Mouse (Mus musculus): ENCODE results near the gene Tm4sf4. TPM values are rescaled to one million over a fixed set of nuclear protein-coding genes. Genes with fewer than 3 reads are reported as not detected.
A peak's percentile ranks its signal among the peaks of the same experiment; 100 is the strongest.

Tm4sf4 gene
- 96.1 and 98.8 TPM in 2 replicates for polyA plus RNA-seq (2015; fragmentation: Nextera tagmentation; extraction: Ambion mirVana)

DNA sequence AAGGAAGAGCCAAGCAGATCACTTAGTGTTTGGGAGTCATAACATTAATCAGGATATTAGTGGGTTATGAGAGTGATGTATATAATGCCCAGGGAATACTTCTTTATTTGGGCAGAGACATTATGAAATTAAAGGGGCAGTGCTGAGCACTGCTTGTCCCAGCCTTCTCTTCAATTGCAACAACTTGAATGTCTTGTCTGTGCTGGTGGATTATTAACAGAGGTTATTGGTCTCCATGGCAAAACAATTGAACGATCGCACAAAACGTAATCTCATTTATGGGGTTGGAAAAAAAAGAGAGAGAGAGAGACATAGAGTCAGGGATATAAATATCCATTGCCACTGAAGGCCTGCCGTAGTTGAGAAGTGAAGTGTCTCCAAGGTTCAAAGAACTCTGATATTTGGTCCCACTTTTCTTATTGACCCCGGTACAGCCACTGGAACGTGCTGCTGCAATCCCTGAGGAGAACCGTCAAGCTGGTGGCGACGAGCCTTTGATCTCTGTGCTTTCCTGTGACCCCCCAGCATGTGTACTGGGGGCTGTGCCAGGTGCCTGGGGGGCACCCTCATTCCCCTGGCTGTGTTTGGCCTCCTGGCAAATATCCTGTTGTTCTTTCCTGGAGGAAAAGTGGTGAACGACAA, at the start of gene Tm4sf4:
Tm4sf4 (plus strand) TSS at position 226 of the 642 bp plus-strand sequence.
- H3K27ac ChIP-seq (ENCODE audit: low read length): peak within 1 kb of the TSS; percentile 31; the same call in 1 of the 2 replicates
- peak within 1 kb of the TSS; percentile 15; the same call in 1 of the 2 replicates for H3K4me2 ChIP-seq (ENCODE audit: low read depth, low read length)
- H3K27me3 ChIP-seq (ENCODE audit: control insufficient read depth, insufficient read depth, low read depth, low read length): no peaks in the 10 kb centered on the region
- 71% methylated on average over 10 of the region's 10 CpGs for WGBS (ENCODE audit: insufficient replicate concordance)
- H3K9ac ChIP-seq (ENCODE audit: low read depth, low read length): peak within 1 kb of the TSS; percentile 0; the same call in 1 of the 2 replicates
- no peaks in the 10 kb centered on the region for H3K9me3 ChIP-seq (replicated peaks; ENCODE audit: control insufficient read depth, low read length)
- ATAC-seq (ENCODE audit: low read depth): peak; percentile 59
- no peaks in the 10 kb centered on the region for H3K36me3 ChIP-seq (ENCODE audit: control insufficient read depth, insufficient read depth)
- H3K4me1 ChIP-seq (ENCODE audit: control insufficient read depth, low read depth, low read length): no peaks in the 10 kb centered on the region
- H3K4me3 ChIP-seq (ENCODE audit: low read depth, low read length): peak within 1 kb of the TSS; percentile 35

DNA sequence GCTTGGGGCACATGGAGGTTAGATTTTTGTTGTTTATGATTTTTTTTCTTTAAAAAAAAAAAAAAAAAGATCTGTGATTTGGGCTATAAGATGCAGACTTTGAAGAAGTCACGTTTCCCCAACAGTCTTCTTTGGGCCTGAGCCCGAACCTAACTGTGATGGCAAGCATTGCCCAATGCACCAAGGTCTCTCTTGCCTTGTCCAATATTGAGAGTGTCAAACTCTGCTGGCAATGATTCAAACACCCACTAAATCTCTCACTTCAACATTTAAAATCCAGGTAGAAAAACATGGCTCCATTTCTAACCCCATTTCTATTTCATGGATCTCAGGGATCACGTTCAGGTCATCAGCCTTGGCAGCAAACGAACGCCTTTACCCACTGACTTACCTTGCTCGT, 38.7 kb upstream of the Tm4sf4 start:
- no peak for ATAC-seq (ENCODE audit: low read depth)
- WGBS (ENCODE audit: insufficient replicate concordance): 54% methylated on average over 6 of the region's 6 CpGs
- H3K27ac ChIP-seq (ENCODE audit: low read length): no peak overlapping the region
- peak overlapping the region; percentile 27 for H3K4me2 ChIP-seq (ENCODE audit: low read depth, low read length)
- H3K9me3 ChIP-seq (replicated peaks; ENCODE audit: control insufficient read depth, low read length): no peaks in the 10 kb centered on the region
- no peaks in the 10 kb centered on the region for H3K4me1 ChIP-seq (ENCODE audit: control insufficient read depth, low read depth, low read length)
- no peaks in the 10 kb centered on the region for H3K27me3 ChIP-seq (ENCODE audit: control insufficient read depth, insufficient read depth, low read depth, low read length)
- no peaks in the 10 kb centered on the region for H3K36me3 ChIP-seq (ENCODE audit: control insufficient read depth, insufficient read depth)
- no peak overlapping the region for H3K9ac ChIP-seq (ENCODE audit: low read depth, low read length)
- H3K4me3 ChIP-seq (ENCODE audit: low read depth, low read length): no peak overlapping the region

DNA sequence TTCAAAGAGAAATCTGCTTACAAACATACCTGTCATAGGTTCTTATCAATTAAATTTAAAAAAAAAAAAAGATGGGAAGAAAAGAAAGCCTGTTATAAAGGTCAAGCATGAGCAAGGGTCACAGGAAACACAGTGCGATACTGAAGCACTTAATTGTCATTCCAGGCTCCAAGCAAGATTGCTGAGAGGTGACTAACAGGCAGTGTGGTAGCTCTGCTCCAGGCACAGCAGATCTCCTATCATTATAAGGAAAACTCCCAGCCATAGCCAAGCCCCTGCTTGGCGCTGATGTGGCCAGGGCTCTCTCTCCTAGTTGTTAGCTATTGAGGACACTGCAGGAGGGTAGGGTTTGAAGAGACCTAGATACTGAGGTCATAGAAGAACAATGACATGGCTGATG, 38.2 kb upstream of the Tm4sf4 start:
- peak overlapping the region; percentile 59 for H3K27ac ChIP-seq (ENCODE audit: low read length)
- no peak overlapping the region for H3K9ac ChIP-seq (ENCODE audit: low read depth, low read length)
- no peaks in the 10 kb centered on the region for H3K36me3 ChIP-seq (ENCODE audit: control insufficient read depth, insufficient read depth)
- H3K9me3 ChIP-seq (replicated peaks; ENCODE audit: control insufficient read depth, low read length): no peaks in the 10 kb centered on the region
- peak overlapping the region; percentile 10; the same call in 1 of the 2 replicates for H3K4me2 ChIP-seq (ENCODE audit: low read depth, low read length)
- peak overlapping the region; percentile 33 for H3K4me3 ChIP-seq (ENCODE audit: low read depth, low read length)
- H3K4me1 ChIP-seq (ENCODE audit: control insufficient read depth, low read depth, low read length): no peaks in the 10 kb centered on the region
- no peaks in the 10 kb centered on the region for H3K27me3 ChIP-seq (ENCODE audit: control insufficient read depth, insufficient read depth, low read depth, low read length)
- 52% methylated on average over 2 of the region's 2 CpGs for WGBS (ENCODE audit: insufficient replicate concordance)
- no peak for ATAC-seq (ENCODE audit: low read depth)

- 30% methylated on average over 2 of the region's 2 CpGs for WGBS (ENCODE audit: insufficient replicate concordance)
- H3K4me1 ChIP-seq (ENCODE audit: control insufficient read depth, low read depth, low read length): no peaks in the 10 kb centered on the region
- peak overlapping the region; percentile 33 for H3K4me3 ChIP-seq (ENCODE audit: low read depth, low read length)
- H3K9me3 ChIP-seq (replicated peaks; ENCODE audit: control insufficient read depth, low read length): no peaks in the 10 kb centered on the region
- H3K27ac ChIP-seq (ENCODE audit: low read length): peak overlapping the region; percentile 59
- peak overlapping the region; percentile 10; the same call in 1 of the 2 replicates for H3K4me2 ChIP-seq (ENCODE audit: low read depth, low read length)
- no peaks in the 10 kb centered on the region for H3K27me3 ChIP-seq (ENCODE audit: control insufficient read depth, insufficient read depth, low read depth, low read length)
- H3K9ac ChIP-seq (ENCODE audit: low read depth, low read length): no peak overlapping the region
- no peaks in the 10 kb centered on the region for H3K36me3 ChIP-seq (ENCODE audit: control insufficient read depth, insufficient read depth)
- ATAC-seq (ENCODE audit: low read depth): 0 out of 2 replicates have a peak, but pooled peaks have one; percentile 24
Measured at GRCm38 (mm10) chr3:57387593-57387992, 37.5 kb upstream of the Tm4sf4 start.

GRCm38 (mm10) chr3:57411535-57411934, 13.6 kb upstream of the Tm4sf4 start:
- no peaks in the 10 kb centered on the region for H3K9me3 ChIP-seq (replicated peaks; ENCODE audit: control insufficient read depth, low read length)
- no peak for ATAC-seq (ENCODE audit: low read depth)
- H3K4me3 ChIP-seq (ENCODE audit: low read depth, low read length): no peak overlapping the region
- H3K36me3 ChIP-seq (ENCODE audit: control insufficient read depth, insufficient read depth): no peaks in the 10 kb centered on the region
- H3K4me2 ChIP-seq (ENCODE audit: low read depth, low read length): no peak overlapping the region
- no peaks in the 10 kb centered on the region for H3K27me3 ChIP-seq (ENCODE audit: control insufficient read depth, insufficient read depth, low read depth, low read length)
- no peak overlapping the region for H3K9ac ChIP-seq (ENCODE audit: low read depth, low read length)
- H3K4me1 ChIP-seq (ENCODE audit: control insufficient read depth, low read depth, low read length): no peaks in the 10 kb centered on the region
- WGBS (ENCODE audit: insufficient replicate concordance): 50% methylated on average over 4 of the region's 4 CpGs
- H3K27ac ChIP-seq (ENCODE audit: low read length): no peak overlapping the region

DNA sequence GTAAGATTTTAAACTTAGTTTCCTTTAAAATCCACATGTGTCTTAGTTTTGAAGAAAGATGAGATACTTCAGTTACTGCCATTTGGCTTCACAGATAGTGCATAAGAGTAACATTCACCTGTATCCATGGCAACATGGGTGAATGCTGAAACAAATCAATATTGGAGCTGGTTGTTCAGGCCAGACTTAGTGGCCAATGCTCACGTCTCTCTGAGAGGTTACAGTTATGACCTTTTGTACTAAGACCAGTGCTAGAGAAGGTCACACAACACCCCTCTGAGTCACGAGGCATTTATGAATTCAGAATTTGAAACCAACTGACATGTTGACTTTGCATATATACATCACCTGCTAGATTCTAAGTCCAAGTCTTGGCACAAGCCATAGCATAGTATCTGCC, 4.9 kb upstream of the Tm4sf4 start:
- peak; percentile 82 for ATAC-seq (ENCODE audit: low read depth)
- no peak overlapping the region for H3K9ac ChIP-seq (ENCODE audit: low read depth, low read length)
- H3K9me3 ChIP-seq (replicated peaks; ENCODE audit: control insufficient read depth, low read length): no peaks in the 10 kb centered on the region
- H3K27ac ChIP-seq (ENCODE audit: low read length): no peak overlapping the region
- H3K4me2 ChIP-seq (ENCODE audit: low read depth, low read length): no peak overlapping the region
- no peaks in the 10 kb centered on the region for H3K36me3 ChIP-seq (ENCODE audit: control insufficient read depth, insufficient read depth)
- no peaks in the 10 kb centered on the region for H3K27me3 ChIP-seq (ENCODE audit: control insufficient read depth, insufficient read depth, low read depth, low read length)
- no peaks in the 10 kb centered on the region for H3K4me1 ChIP-seq (ENCODE audit: control insufficient read depth, low read depth, low read length)
- whole genome bisulfite sequencing (ENCODE audit: insufficient replicate concordance): 33% methylated on average over 2 of the region's 2 CpGs
- no peak overlapping the region for H3K4me3 ChIP-seq (ENCODE audit: low read depth, low read length)

DNA sequence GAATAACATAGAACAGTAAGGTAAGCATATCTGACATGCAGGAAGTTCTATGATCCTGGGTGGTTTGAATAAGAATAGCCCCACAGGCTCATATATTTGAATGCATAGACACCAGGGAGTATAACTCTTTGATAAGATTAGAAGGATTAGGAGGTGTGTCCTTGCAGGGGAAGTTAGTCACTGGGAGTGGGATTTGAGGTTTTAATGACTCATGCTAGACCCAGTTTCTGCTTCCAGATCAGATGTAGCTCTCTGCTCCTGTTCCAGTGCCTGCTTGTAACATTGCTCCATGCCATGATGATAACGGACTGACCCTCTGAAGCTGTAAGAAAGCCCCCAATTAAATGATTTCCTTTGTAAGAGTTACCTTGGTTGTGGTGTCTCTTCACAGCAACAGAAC, 4.5 kb upstream of the Tm4sf4 start:
- Histone ChIP-seq H3K9ac (ENCODE audit: low read depth, low read length) (no peak overlapping the region), H3K4me3 (ENCODE audit: low read depth, low read length) (no peak overlapping the region), H3K9me3 (replicated peaks; ENCODE audit: control insufficient read depth, low read length) (no peaks in the 10 kb centered on the region), H3K27me3 (ENCODE audit: control insufficient read depth, insufficient read depth, low read depth, low read length) (no peaks in the 10 kb centered on the region), H3K4me1 (ENCODE audit: control insufficient read depth, low read depth, low read length) (no peaks in the 10 kb centered on the region), H3K36me3 (ENCODE audit: control insufficient read depth, insufficient read depth) (no peaks in the 10 kb centered on the region), H3K4me2 (ENCODE audit: low read depth, low read length) (no peak overlapping the region), H3K27ac (ENCODE audit: low read length) (no peak overlapping the region)
- no peak for ATAC-seq (ENCODE audit: low read depth)
- 58% methylated on average over 1 of the region's 1 CpGs for WGBS (ENCODE audit: insufficient replicate concordance)

DNA sequence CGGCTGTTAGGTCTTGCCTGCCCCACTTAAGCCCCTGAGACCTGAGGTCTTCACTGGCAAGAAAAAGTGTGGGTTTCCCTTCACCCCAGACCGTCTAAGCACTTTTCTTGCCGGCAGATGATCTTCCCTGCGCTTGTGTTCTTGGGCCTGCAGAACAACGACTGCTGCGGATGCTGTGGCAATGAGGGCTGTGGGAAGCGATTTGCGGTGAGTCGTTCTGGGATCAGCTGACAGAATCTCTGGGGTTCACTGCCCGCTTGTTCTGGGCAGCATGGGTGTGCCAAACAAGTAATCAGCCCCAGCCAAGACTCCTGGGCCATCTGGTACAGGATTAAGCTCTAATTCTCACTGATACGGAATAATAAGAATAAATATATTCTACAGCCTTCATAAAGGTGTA, 1.2 kb downstream of the Tm4sf4 start:
- Histone ChIP-seq H3K27ac (ENCODE audit: low read length) (no peak overlapping the region), H3K4me3 (ENCODE audit: low read depth, low read length) (peak overlapping the region; percentile 35)
- WGBS (ENCODE audit: insufficient replicate concordance): 65% methylated on average over 11 of the region's 11 CpGs

DNA sequence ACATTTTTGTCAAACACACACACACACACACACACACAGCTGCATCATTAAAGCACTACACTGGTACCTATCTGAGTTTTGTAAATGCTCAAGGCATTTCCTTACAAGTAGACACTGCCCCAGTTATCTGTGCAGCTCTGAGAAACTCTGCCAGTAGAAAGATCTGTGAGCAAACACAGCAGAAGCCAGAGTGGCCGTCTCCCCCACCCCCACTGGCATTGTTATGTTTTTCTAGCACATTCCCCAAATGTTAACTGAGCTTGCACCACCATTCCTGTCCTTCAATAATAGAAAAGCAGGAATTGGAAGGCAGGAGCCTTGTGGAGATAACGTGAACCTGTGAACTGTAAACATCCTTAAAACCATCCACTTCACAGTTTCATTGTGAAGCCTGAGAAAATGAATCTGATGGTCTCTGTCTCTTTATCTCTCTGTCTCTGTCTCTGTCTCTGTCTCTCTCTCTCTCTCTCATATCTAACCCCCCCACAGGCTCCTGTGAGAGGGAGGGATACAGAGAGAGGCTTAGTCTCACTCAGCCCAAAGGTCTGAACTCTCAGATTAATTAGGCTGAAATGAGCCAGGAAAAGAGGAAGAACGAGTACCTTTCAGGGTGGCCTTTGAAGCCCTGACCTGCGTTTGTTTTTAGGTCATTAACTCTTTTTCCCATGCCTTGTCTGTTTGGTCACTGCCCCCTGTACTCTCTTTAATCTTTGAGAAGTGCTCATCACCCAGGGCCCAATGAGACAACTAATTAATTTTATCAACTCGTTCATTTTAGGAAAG, 3.8 kb downstream of the Tm4sf4 start:
- 22% methylated on average over 5 of the region's 5 CpGs for WGBS (ENCODE audit: insufficient replicate concordance)
- Histone ChIP-seq H3K36me3 (ENCODE audit: control insufficient read depth, insufficient read depth) (no peaks in the 10 kb centered on the region), H3K4me1 (ENCODE audit: control insufficient read depth, low read depth, low read length) (no peaks in the 10 kb centered on the region), H3K9ac (ENCODE audit: low read depth, low read length) (no peak overlapping the region), H3K27me3 (ENCODE audit: control insufficient read depth, insufficient read depth, low read depth, low read length) (no peaks in the 10 kb centered on the region), H3K9me3 (replicated peaks; ENCODE audit: control insufficient read depth, low read length) (no peaks in the 10 kb centered on the region), H3K4me3 (ENCODE audit: low read depth, low read length) (no peak overlapping the region), H3K27ac (ENCODE audit: low read length) (no peak overlapping the region; the same call in 1 of the 2 replicates), H3K4me2 (ENCODE audit: low read depth, low read length) (0 out of 2 replicates have a peak overlapping the region, but pooled peaks have one; percentile 11)
- ATAC-seq (ENCODE audit: low read depth): no peak

More for the DNA sequence above, 1.2 kb downstream of the Tm4sf4 start:
- no peak for ATAC-seq (ENCODE audit: low read depth)
- no peaks in the 10 kb centered on the region for H3K36me3 ChIP-seq (ENCODE audit: control insufficient read depth, insufficient read depth)
- H3K9me3 ChIP-seq (replicated peaks; ENCODE audit: control insufficient read depth, low read length): no peaks in the 10 kb centered on the region
- H3K9ac ChIP-seq (ENCODE audit: low read depth, low read length): 0 out of 2 replicates have a peak overlapping the region, but pooled peaks have one; percentile 2
- H3K4me1 ChIP-seq (ENCODE audit: control insufficient read depth, low read depth, low read length): no peaks in the 10 kb centered on the region
- no peaks in the 10 kb centered on the region for H3K27me3 ChIP-seq (ENCODE audit: control insufficient read depth, insufficient read depth, low read depth, low read length)
- H3K4me2 ChIP-seq (ENCODE audit: low read depth, low read length): peak overlapping the region; percentile 41; the same call in 1 of the 2 replicates

Measured in liver, embryonic 16.5 days (tissue).